Mouse (Mus musculus): ENCODE data around the gene Arntl. TPM values are rescaled to one million over a fixed set of nuclear protein-coding genes. Genes with fewer than 3 reads are reported as not detected.
"Not testable (repeated sequence)": the region's sequence is repeated elsewhere in the genome, so short reads cannot be mapped to it uniquely, and the experiment has no call there.

The Arntl gene
- polyA plus RNA-seq, 1 experiment: 12.6 TPM

DNA sequence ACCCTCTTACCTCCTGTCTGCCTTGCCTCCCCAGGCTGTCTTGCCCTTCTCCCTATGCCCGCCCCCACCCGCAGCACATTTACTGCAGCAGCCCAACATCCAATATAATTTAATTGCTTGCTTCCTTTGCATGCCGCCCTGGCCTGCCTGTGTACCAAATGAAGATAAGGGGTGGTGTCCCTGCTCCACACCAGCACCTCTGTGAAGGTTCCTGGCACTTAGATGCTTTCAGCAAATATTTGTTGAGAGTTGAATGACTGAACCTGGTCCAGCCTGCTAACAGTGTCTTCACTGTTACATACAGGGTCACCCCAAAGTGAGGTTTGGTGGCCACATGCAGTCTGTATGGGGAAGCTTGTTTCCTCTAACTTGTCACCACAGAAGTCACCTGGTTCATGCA, 54.4 kb downstream of the Arntl start:
- no peaks in the 10 kb centered on the region for H3K4me1 ChIP-seq (ENCODE audit: control insufficient read depth, insufficient read depth, low read length)
- H3K4me3 ChIP-seq (ENCODE audit: insufficient read depth, low read length): no peak overlapping the region
- H3K27ac ChIP-seq (ENCODE audit: insufficient read depth, low read depth, low read length): no peak overlapping the region
- no peak for TF ChIP-seq POLR2A (IDR thresholded peaks at IDR 0.05; ENCODE audit: borderline replicate concordance, low read depth, low read length)
- TF ChIP-seq CTCF (IDR thresholded peaks at IDR 0.05; ENCODE audit: low read depth, low read length): no peak

GRCm38 (mm10) chr7:113262510-113263467, 55.5 kb downstream of the Arntl start:
- H3K4me3 ChIP-seq (ENCODE audit: insufficient read depth, low read length); H3K4me1 ChIP-seq (ENCODE audit: control insufficient read depth, insufficient read depth, low read length); H3K27ac ChIP-seq (ENCODE audit: insufficient read depth, low read depth, low read length): not testable (repeated sequence)

DNA sequence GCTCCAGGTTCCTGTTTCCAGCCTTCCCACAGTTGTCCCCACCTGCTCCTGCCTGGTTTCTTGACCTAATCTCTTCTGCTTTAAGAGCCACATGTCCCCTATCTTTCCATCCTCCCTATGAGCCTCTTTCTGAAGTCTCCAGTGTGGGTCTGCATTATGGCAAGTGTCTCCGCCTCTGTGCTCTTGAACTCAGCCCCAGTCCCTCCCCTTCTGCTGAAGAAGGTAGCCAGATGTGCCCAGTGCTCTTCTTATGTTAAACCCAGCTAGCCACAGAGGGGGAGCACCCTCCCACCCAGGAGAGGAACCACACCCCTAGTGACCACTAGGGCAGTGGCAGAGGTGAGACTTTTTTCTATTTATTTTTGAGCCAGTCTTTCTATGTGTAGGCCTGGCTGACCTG, 56.7 kb downstream of the Arntl start:
- Histone ChIP-seq H3K4me1 (ENCODE audit: control insufficient read depth, insufficient read depth, low read length) (peaks cover 3% of the 10 kb centered on the region), H3K4me3 (ENCODE audit: insufficient read depth, low read length) (no peak overlapping the region)

GRCm38 (mm10) chr7:113268287-113268686, 61.0 kb downstream of the Arntl start:
- no peak overlapping the region for H3K27ac ChIP-seq (ENCODE audit: insufficient read depth, low read depth, low read length)
- H3K4me3 ChIP-seq (ENCODE audit: insufficient read depth, low read length): no peak overlapping the region
- TF ChIP-seq POLR2A (IDR thresholded peaks at IDR 0.05; ENCODE audit: borderline replicate concordance, low read depth, low read length) (no peak), CTCF (IDR thresholded peaks at IDR 0.05; ENCODE audit: low read depth, low read length) (peak; percentile 35; the same call in 1 of the 2 replicates)
- H3K4me1 ChIP-seq (ENCODE audit: control insufficient read depth, insufficient read depth, low read length): peaks cover 8% of the 10 kb centered on the region

More for the DNA sequence above, 56.7 kb downstream of the Arntl start:
- H3K27ac ChIP-seq (ENCODE audit: insufficient read depth, low read depth, low read length): no peak overlapping the region
- TF ChIP-seq POLR2A (IDR thresholded peaks at IDR 0.05; ENCODE audit: borderline replicate concordance, low read depth, low read length) (no peak), CTCF (IDR thresholded peaks at IDR 0.05; ENCODE audit: low read depth, low read length) (no peak)

DNA sequence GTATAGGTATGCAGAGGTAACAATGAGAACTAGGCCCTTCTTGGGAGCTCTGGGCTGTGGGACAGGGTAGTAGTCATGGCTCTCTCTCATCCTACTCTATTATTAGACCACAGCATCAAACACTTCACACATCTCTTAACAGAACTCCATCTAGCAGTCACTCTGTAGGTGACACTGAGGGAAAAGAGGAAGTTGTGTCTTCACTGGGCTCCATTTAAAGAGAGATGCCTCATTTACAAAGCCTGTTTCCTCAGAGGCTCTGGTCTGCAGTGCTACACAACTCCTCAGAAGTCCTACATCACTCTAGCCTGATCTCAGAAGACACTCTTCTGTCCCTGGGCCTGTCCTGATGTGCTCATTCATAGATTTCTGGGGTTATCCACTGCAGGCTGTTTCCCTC, 61.8 kb downstream of the Arntl start:
- H3K27ac ChIP-seq (ENCODE audit: insufficient read depth, low read depth, low read length): no peak overlapping the region
- H3K4me1 ChIP-seq (ENCODE audit: control insufficient read depth, insufficient read depth, low read length): peaks cover 8% of the 10 kb centered on the region
- H3K4me3 ChIP-seq (ENCODE audit: insufficient read depth, low read length): no peak overlapping the region
- TF ChIP-seq POLR2A (IDR thresholded peaks at IDR 0.05; ENCODE audit: borderline replicate concordance, low read depth, low read length): no peak

DNA sequence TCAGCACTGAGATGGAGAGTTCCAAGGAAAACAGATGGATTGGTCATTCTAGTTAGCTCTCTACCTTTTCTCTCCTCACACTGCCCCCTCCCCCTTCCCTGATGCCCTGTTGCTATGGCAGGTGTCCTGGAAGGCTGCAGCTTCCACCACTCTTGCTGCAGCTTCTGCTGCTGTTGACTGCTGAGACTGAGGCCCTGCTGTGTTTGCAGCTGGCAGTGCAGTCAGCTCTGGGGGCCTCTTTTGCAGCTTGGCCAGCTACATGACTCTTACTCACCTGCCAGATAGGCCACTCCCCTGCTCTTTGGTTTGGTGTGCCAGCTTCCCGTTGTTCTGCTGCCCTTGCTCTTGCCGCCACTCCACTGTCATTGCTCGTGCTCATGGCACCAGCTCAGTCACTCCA, 62.7 kb downstream of the Arntl start:
- H3K4me1 ChIP-seq (ENCODE audit: control insufficient read depth, insufficient read depth, low read length): peaks cover 8% of the 10 kb centered on the region
- no peak overlapping the region for H3K4me3 ChIP-seq (ENCODE audit: insufficient read depth, low read length)
- no peak for TF ChIP-seq POLR2A (IDR thresholded peaks at IDR 0.05; ENCODE audit: borderline replicate concordance, low read depth, low read length)
- no peak overlapping the region for H3K27ac ChIP-seq (ENCODE audit: insufficient read depth, low read depth, low read length)

DNA sequence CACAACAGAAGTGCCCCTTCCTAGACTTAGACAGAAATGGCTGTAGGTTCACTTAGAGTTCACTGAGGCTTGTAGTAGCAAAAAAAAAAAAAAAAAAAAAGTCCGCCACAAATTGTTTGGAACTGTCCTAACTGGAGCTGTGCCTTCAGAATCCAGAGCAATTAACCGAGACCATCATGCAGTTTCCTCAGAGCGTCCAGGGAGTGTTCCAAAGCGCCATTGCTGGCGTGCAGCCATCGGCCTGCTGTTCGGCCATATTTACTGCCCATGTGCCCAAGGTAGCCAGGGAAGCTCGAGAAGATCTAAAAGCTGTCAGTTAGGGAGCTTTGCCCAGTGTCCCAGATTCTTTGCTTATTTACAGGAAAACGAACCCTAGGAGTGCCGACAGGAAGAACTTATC, 63.3 kb downstream of the Arntl start:
- peaks cover 8% of the 10 kb centered on the region for H3K4me1 ChIP-seq (ENCODE audit: control insufficient read depth, insufficient read depth, low read length)
- TF ChIP-seq CTCF (IDR thresholded peaks at IDR 0.05; ENCODE audit: low read depth, low read length): no peak
- TF ChIP-seq POLR2A (IDR thresholded peaks at IDR 0.05; ENCODE audit: borderline replicate concordance, low read depth, low read length): no peak
- no peak overlapping the region for H3K4me3 ChIP-seq (ENCODE audit: insufficient read depth, low read length)
- H3K27ac ChIP-seq (ENCODE audit: insufficient read depth, low read depth, low read length): no peak overlapping the region

DNA sequence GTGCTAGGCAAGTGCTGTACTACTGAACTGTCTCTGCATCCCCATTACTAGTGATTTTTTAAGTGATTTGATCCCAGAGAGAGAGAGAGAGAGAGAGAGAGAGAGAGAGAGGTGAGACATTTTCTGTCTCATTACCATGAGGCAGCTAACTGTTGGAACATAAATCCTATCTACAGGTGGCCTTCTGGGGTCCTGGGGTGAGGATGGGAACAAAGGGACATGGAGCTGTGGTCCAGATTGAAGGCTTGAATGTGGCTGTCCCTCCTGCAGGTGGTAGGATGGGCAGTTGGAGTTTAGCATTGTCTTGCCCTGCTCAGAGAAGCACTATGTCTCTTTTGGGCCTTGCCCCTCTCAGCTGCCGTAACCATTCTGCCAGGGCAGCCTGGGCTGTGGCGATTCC, 63.7 kb downstream of the Arntl start:
- Histone ChIP-seq H3K4me3 (ENCODE audit: insufficient read depth, low read length) (no peak overlapping the region), H3K27ac (ENCODE audit: insufficient read depth, low read depth, low read length) (no peak overlapping the region), H3K4me1 (ENCODE audit: control insufficient read depth, insufficient read depth, low read length) (peaks cover 8% of the 10 kb centered on the region)
- TF ChIP-seq POLR2A (IDR thresholded peaks at IDR 0.05; ENCODE audit: borderline replicate concordance, low read depth, low read length) (no peak), CTCF (IDR thresholded peaks at IDR 0.05; ENCODE audit: low read depth, low read length) (no peak)

GRCm38 (mm10) chr7:113272338-113272997, 65.2 kb downstream of the Arntl start:
- TF ChIP-seq CTCF (IDR thresholded peaks at IDR 0.05; ENCODE audit: low read depth, low read length) (no peak), POLR2A (IDR thresholded peaks at IDR 0.05; ENCODE audit: borderline replicate concordance, low read depth, low read length) (no peak)
- Histone ChIP-seq H3K4me3 (ENCODE audit: insufficient read depth, low read length) (no peak overlapping the region), H3K4me1 (ENCODE audit: control insufficient read depth, insufficient read depth, low read length) (peaks cover 8% of the 10 kb centered on the region), H3K27ac (ENCODE audit: insufficient read depth, low read depth, low read length) (no peak overlapping the region)

GRCm38 (mm10) chr7:113277245-113277644, 70.0 kb downstream of the Arntl start:
- Histone ChIP-seq H3K4me1 (ENCODE audit: control insufficient read depth, insufficient read depth, low read length) (no peaks in the 10 kb centered on the region), H3K27ac (ENCODE audit: insufficient read depth, low read depth, low read length) (no peak overlapping the region), H3K4me3 (ENCODE audit: insufficient read depth, low read length) (no peak overlapping the region)
- TF ChIP-seq CTCF (IDR thresholded peaks at IDR 0.05; ENCODE audit: low read depth, low read length) (no peak), POLR2A (IDR thresholded peaks at IDR 0.05; ENCODE audit: borderline replicate concordance, low read depth, low read length) (no peak)
